Mouse (Mus musculus) thymus, adult 2 months (tissue): ENCODE results near the gene Setd6.

ENCODE experiments used
- CTCF ChIP-seq: fragments of 200-500 bp; IDR thresholded peaks from 2 replicates; pipeline ENCODE4 v1.5.1; 2012; ENCODE audit warnings: mild to moderate bottlenecking, control low read depth, low read length, moderate library complexity, borderline replicate concordance; ENCODE audit not compliant: control insufficient read depth, poor library complexity, insufficient read depth; ENCODE audit errors: extremely low read depth
- POLR2A ChIP-seq: fragments of 200-500 bp; IDR thresholded peaks from 2 replicates; pipeline ENCODE4 v1.6.1; 2012; ENCODE audit warnings: mild to moderate bottlenecking, low read length, control low read depth, moderate library complexity; ENCODE audit not compliant: control insufficient read depth, poor library complexity, insufficient read depth; ENCODE audit errors: extremely low read depth

DNA sequence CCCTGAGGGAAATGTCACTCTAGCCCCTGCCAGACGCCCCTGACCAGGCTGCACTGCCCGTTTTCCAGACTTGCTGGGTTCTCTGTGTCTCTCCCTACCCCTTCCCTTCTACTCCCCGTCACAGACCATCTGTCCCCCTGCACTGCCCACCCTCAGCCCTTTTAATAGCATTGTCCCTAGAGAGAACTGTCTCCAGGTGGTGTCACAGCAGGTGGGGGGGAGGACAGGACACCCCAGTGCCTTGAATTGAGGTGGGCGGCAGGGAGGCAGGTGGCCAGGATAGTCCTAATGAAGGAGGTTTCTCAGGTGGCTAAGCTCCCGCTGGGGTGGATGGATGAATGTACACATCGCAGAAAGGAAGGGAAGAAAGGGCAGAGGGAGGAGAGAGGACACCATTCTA lies 21.1 kb upstream of the Setd6 start:
- TF ChIP-seq CTCF (no peak), POLR2A (no peak)
